Mouse (Mus musculus) heart, postnatal 0 days (tissue): ENCODE measurements around the gene Gkn1.

Experiments
- CTCF ChIP-seq: IDR thresholded peaks from 2 replicates; pipeline ENCODE4 v1.5.1; 2016; ENCODE audit warnings: antibody characterized with exemption, control low read depth, low read depth
- EP300 ChIP-seq: IDR thresholded peaks from 2 replicates; pipeline ENCODE4 v1.6.1; 2016; ENCODE audit warnings: antibody characterized with exemption, low read depth

DNA sequence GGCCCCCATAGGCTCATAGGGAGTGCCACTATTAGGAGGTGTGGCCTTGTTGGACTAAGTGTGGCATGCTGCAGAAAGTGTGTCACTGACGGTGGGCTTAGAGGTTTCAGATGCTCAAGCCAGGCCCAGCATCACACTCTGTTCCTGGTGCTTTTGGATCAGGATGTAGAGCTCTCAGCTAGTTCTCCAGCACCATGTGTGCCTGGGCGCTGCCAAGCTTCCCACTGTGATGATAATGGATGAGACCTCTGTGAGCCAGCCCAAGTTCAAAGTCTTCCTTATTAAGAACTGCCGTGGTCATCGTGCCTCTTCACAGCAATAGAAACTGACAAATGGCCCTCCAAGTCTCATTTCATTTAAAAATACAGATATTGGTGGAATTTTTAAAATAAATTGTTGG, 38.0 kb downstream of the Gkn1 start:
- TF ChIP-seq CTCF (no peak), EP300 (no peak)
